Mouse (Mus musculus): ENCODE results near the gene Ddx54.

GRCm38 (mm10) chr5:120568964-120569363 is 43.6 kb upstream of the Ddx54 start:
- TF ChIP-seq CTCF (IDR thresholded peaks at IDR 0.05; ENCODE audit: low read depth): no peak
- TF ChIP-seq EP300 (optimal IDR thresholded peaks at IDR 0.05): no peak
